Mouse (Mus musculus): ENCODE results near the gene A030005K14Rik. TPM values are rescaled to one million over a fixed set of nuclear protein-coding genes. Genes with fewer than 3 reads are reported as not detected.

Gene A030005K14Rik
- polyA plus RNA-seq, 1 experiment from 2014 or later, result not detected

DNA sequence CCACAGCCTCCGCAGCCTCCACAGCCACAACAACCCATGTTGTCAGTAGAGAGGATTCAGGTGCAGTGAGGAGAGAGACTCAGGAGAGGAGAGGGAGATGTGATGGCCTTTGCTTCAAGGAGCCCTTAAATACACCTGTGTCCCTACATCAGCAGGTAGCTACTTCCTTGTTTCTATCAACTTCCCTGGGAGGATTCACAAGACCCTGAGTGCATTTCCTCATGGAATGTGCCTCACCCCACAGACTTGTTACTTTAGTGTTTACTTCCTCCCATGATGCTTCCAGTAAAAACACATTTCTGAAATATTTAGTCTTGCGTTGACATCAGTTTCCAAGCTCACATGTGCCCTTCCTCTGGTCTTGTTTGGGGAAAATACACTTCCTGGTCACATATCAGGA, 16.8 kb downstream of the A030005K14Rik start, which contains the start of gene Krtap28-10:
TSS of gene Krtap28-10 (minus strand) at position 101 of the 400 bp plus-strand sequence.
- Histone ChIP-seq H3K36me3 (ENCODE audit: control insufficient read depth, insufficient read depth, low read length) (no peaks in the 10 kb centered on the region), H3K4me2 (ENCODE audit: low read length) (no peak within 1 kb of the TSS), H3K27ac (ENCODE audit: low read depth, low read length) (no peak within 1 kb of the TSS), H3K4me3 (ENCODE audit: low read length) (no peak within 1 kb of the TSS), H3K9ac (ENCODE audit: low read depth, low read length) (no peak within 1 kb of the TSS), H3K4me1 (ENCODE audit: control insufficient read depth, insufficient read depth, low read depth, low read length) (no peaks in the 10 kb centered on the region), H3K27me3 (replicated peaks; ENCODE audit: control insufficient read depth, insufficient read depth, low read length) (no peaks in the 10 kb centered on the region), H3K9me3 (ENCODE audit: control insufficient read depth, low read length) (no peaks in the 10 kb centered on the region)
- WGBS, result 92% methylated on average over 2 of the region's 2 CpGs
- no peak for ATAC-seq

DNA sequence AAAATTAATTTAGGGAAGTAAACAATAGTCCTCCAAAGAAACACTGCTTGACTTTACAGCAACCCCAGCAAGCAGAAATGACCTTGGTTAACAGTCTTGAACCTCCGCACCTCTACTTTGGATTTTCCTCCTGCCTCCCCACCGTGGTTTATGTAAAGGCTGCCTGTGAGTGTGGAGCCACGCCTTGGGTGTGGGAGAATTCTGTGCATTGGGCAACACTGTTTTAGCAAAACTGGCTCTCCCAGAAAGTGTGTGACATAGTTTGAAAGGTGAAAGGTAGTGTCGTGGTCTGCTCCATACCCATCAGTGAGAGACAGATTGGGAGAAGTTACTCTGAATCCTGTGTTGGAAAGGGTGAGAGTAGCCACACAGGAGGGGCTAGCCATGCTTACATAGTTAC, 20.1 kb downstream of the A030005K14Rik start:
- H3K27me3 ChIP-seq (replicated peaks; ENCODE audit: control insufficient read depth, insufficient read depth, low read length), result no peaks in the 10 kb centered on the region
- H3K4me1 ChIP-seq (ENCODE audit: control insufficient read depth, insufficient read depth, low read depth, low read length), result no peaks in the 10 kb centered on the region
- H3K4me2 ChIP-seq (ENCODE audit: low read length), result no peak overlapping the region
- WGBS, result 78% methylated on average over 4 of the region's 4 CpGs
- H3K36me3 ChIP-seq (ENCODE audit: control insufficient read depth, insufficient read depth, low read length), result no peaks in the 10 kb centered on the region
- no peak overlapping the region for H3K4me3 ChIP-seq (ENCODE audit: low read length)
- H3K27ac ChIP-seq (ENCODE audit: low read depth, low read length), result no peak overlapping the region
- no peaks in the 10 kb centered on the region for H3K9me3 ChIP-seq (ENCODE audit: control insufficient read depth, low read length)
- ATAC-seq, result no peak
- no peak overlapping the region for H3K9ac ChIP-seq (ENCODE audit: low read depth, low read length)

DNA sequence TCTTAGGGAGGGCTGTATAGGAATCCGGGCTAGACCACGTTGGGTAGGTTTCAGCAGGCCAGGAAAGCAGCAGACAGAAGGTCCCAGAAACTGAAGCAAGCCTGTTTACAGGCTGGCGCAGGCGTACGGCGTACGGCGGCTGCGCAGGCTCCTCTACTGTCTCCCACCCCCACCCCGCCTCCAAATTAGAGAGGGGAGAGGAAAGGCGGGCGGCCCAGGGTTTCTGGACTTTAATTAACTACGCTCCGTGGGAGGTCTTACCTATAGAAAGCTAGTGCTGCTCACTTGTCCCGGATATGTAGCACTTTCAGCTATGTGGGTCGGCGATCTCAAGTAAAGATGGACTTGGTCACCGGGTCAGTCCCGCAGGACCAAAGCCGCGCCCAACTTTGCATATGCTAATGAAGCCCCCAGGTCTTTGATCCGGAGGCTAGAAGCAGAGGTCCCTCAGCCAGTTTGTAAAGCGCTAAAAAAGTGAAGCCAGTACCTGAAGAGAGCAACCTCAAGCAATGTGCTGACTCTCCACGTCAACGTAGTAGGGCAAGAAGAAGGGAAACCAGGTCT, 21.0 kb downstream of the A030005K14Rik start, which contains the start of gene Slc19a3:
TSS of gene Slc19a3 (minus strand) at position 340 of the 564 bp plus-strand sequence.
- peak within 1 kb of the TSS; percentile 63 for H3K9ac ChIP-seq (ENCODE audit: low read depth, low read length)
- peak within 1 kb of the TSS; percentile 14; the same call in 1 of the 2 replicates for H3K27ac ChIP-seq (ENCODE audit: low read depth, low read length)
- peak within 1 kb of the TSS; percentile 85 for H3K4me2 ChIP-seq (ENCODE audit: low read length)
- H3K4me1 ChIP-seq (ENCODE audit: control insufficient read depth, insufficient read depth, low read depth, low read length), result no peaks in the 10 kb centered on the region
- WGBS, result 1% methylated on average over 25 of the region's 25 CpGs
- H3K36me3 ChIP-seq (ENCODE audit: control insufficient read depth, insufficient read depth, low read length), result no peaks in the 10 kb centered on the region
- no peaks in the 10 kb centered on the region for H3K9me3 ChIP-seq (ENCODE audit: control insufficient read depth, low read length)
- peak within 1 kb of the TSS; percentile 51 for H3K4me3 ChIP-seq (ENCODE audit: low read length)
- ATAC-seq, result peak; percentile 99
- H3K27me3 ChIP-seq (replicated peaks; ENCODE audit: control insufficient read depth, insufficient read depth, low read length), result no peaks in the 10 kb centered on the region

DNA sequence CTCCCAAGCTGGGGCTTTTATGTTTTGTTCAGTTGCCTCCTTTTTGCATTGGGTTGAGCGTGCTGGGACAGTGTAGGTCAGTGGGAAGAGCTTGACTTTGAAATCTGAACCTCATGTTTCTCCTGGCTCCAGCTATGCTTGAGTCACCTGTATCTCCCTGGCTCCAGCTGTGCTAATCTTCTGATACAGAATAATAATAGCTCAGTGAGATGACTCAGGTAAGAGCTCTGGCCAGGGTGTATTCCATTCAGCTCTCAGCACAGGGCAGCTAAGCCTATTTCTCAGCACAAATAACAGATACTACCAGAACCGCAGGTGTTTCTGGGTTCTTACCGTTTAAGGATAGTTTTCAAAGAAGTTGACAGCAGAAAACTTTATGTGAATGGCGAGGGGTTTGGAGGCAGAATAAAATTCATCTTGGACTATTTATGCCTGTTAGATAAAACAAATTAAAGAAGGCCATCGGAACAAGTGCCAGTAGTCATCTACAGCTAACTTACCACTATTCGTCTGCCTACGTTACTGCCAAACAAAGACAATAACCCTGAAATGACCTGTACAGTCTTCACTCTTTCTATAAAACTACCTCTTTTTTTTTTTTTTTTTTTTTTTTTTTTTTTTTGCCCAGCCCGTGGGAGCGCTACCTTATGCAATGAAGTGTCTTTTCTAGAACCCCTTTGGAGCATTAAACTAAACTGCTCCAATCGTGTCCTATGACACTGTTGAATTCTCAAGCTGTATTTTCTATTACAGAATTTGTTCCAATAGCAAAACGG, 22.1 kb downstream of the A030005K14Rik start:
- H3K27ac ChIP-seq (ENCODE audit: low read depth, low read length), result no peak overlapping the region
- H3K9me3 ChIP-seq (ENCODE audit: control insufficient read depth, low read length), result no peaks in the 10 kb centered on the region
- 70% methylated on average over 11 of the region's 11 CpGs for WGBS
- no peaks in the 10 kb centered on the region for H3K27me3 ChIP-seq (replicated peaks; ENCODE audit: control insufficient read depth, insufficient read depth, low read length)
- ATAC-seq, result no peak
- H3K4me2 ChIP-seq (ENCODE audit: low read length), result peak overlapping the region; percentile 85; the same call in 1 of the 2 replicates
- H3K36me3 ChIP-seq (ENCODE audit: control insufficient read depth, insufficient read depth, low read length), result no peaks in the 10 kb centered on the region
- H3K9ac ChIP-seq (ENCODE audit: low read depth, low read length), result no peak overlapping the region
- H3K4me3 ChIP-seq (ENCODE audit: low read length), result no peak overlapping the region
- H3K4me1 ChIP-seq (ENCODE audit: control insufficient read depth, insufficient read depth, low read depth, low read length), result no peaks in the 10 kb centered on the region

DNA sequence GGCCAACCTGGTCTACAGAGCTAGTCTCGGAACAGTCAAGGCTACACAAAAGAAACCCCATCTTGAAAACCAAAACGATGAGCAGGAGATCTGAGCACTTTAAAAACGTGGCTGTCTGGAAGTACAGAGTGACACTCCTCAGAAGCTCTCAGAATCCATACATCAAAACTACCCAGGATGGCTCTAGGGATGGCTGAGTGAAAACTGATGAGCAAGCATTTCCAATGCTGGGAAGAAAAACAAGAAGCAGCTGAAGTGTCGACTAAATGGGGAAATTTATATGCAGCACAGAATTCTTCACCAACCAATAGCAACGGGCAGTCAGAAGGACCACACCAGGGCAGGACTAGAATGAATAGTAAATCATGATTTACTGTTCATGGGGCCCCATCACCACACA, 24.7 kb downstream of the A030005K14Rik start:
- Histone ChIP-seq H3K27ac (ENCODE audit: low read depth, low read length) (no peak overlapping the region), H3K36me3 (ENCODE audit: control insufficient read depth, insufficient read depth, low read length) (no peaks in the 10 kb centered on the region), H3K9ac (ENCODE audit: low read depth, low read length) (no peak overlapping the region), H3K27me3 (replicated peaks; ENCODE audit: control insufficient read depth, insufficient read depth, low read length) (no peaks in the 10 kb centered on the region), H3K4me3 (ENCODE audit: low read length) (no peak overlapping the region), H3K4me2 (ENCODE audit: low read length) (no peak overlapping the region), H3K4me1 (ENCODE audit: control insufficient read depth, insufficient read depth, low read depth, low read length) (no peaks in the 10 kb centered on the region), H3K9me3 (ENCODE audit: control insufficient read depth, low read length) (no peaks in the 10 kb centered on the region)
- WGBS, result 66% methylated on average over 5 of the region's 5 CpGs
- no peak for ATAC-seq

DNA sequence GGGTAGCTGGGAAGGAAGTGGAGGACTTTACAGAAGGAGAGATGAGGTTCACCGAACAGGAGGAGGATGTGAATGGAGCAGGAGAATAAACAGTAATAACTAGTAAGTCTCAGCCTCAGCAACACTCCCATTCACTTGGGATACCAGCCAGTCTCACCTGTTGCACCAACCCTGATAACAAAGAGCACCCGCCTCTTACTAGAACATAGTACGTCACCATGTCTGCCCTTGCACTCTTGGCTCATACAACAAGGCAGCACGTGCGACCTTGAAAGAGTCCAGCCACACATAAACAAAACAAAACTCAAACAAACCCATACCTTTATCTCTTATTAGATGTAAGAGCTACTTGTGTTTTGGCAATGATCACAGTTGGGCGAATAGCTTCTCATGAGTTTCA, 26.7 kb downstream of the A030005K14Rik start:
- Histone ChIP-seq H3K27ac (ENCODE audit: low read depth, low read length) (no peak overlapping the region), H3K36me3 (ENCODE audit: control insufficient read depth, insufficient read depth, low read length) (no peaks in the 10 kb centered on the region), H3K9me3 (ENCODE audit: control insufficient read depth, low read length) (no peaks in the 10 kb centered on the region), H3K27me3 (replicated peaks; ENCODE audit: control insufficient read depth, insufficient read depth, low read length) (no peaks in the 10 kb centered on the region), H3K4me3 (ENCODE audit: low read length) (no peak overlapping the region), H3K4me1 (ENCODE audit: control insufficient read depth, insufficient read depth, low read depth, low read length) (no peaks in the 10 kb centered on the region), H3K4me2 (ENCODE audit: low read length) (no peak overlapping the region), H3K9ac (ENCODE audit: low read depth, low read length) (no peak overlapping the region)
- ATAC-seq, result no peak
- WGBS, result 95% methylated on average over 6 of the region's 6 CpGs

DNA sequence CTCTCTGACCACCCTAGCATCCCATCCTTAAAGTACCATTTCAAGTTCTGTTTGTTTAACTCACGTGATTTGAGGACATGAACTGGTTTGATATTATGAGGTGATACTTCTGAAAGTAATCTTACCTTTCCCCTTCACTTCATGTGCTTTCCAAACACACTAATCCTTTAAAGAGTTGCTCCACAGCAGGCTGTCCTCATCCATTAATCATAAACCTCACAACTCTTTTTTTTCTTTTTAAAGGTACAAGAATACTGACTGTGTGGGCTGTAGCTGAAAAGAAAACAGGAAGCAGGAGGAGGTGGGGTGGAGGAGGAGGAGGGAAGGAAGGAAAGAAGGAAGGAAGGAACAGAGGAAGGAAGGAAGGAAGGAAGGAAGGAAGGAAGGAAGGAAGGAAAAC, 27.2 kb downstream of the A030005K14Rik start:
- no peaks in the 10 kb centered on the region for H3K27me3 ChIP-seq (replicated peaks; ENCODE audit: control insufficient read depth, insufficient read depth, low read length)
- 65% methylated on average over 1 of the region's 1 CpGs for WGBS
- ATAC-seq, result no peak

DNA sequence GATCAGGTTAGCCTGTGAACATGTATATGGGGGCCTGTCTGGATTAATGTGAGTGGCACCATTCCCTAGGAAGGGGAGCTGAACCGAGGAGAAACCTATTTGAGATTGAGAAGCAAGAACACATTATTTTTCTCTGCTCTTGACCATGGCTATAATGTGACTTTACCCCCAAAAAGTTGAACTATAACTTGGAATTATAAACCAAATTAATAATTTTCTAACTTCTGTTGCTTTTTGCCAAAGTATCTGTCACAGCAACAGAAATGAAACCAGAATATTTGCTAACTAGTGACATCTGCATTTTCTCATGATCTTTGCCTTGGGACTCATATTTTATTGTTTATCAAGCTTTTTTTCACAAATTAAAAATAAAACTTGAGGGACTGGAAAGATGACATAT, 42.6 kb downstream of the A030005K14Rik start:
- no peaks in the 10 kb centered on the region for H3K27me3 ChIP-seq (replicated peaks; ENCODE audit: control insufficient read depth, insufficient read depth, low read length)
- H3K9ac ChIP-seq (ENCODE audit: low read depth, low read length), result no peak overlapping the region
- no peaks in the 10 kb centered on the region for H3K9me3 ChIP-seq (ENCODE audit: control insufficient read depth, low read length)
- no peak overlapping the region for H3K4me2 ChIP-seq (ENCODE audit: low read length)
- 63% methylated on average over 1 of the region's 1 CpGs for WGBS
- H3K4me1 ChIP-seq (ENCODE audit: control insufficient read depth, insufficient read depth, low read depth, low read length), result no peaks in the 10 kb centered on the region
- no peak overlapping the region for H3K4me3 ChIP-seq (ENCODE audit: low read length)
- no peak overlapping the region for H3K27ac ChIP-seq (ENCODE audit: low read depth, low read length)
- ATAC-seq, result no peak
- no peaks in the 10 kb centered on the region for H3K36me3 ChIP-seq (ENCODE audit: control insufficient read depth, insufficient read depth, low read length)

More for the DNA sequence above, 27.2 kb downstream of the A030005K14Rik start:
- H3K4me3 ChIP-seq (ENCODE audit: low read length), result no peak overlapping the region
- no peaks in the 10 kb centered on the region for H3K9me3 ChIP-seq (ENCODE audit: control insufficient read depth, low read length)
- no peak overlapping the region for H3K27ac ChIP-seq (ENCODE audit: low read depth, low read length)
- H3K4me2 ChIP-seq (ENCODE audit: low read length), result no peak overlapping the region
- H3K9ac ChIP-seq (ENCODE audit: low read depth, low read length), result no peak overlapping the region
- no peaks in the 10 kb centered on the region for H3K36me3 ChIP-seq (ENCODE audit: control insufficient read depth, insufficient read depth, low read length)
- H3K4me1 ChIP-seq (ENCODE audit: control insufficient read depth, insufficient read depth, low read depth, low read length), result no peaks in the 10 kb centered on the region

DNA sequence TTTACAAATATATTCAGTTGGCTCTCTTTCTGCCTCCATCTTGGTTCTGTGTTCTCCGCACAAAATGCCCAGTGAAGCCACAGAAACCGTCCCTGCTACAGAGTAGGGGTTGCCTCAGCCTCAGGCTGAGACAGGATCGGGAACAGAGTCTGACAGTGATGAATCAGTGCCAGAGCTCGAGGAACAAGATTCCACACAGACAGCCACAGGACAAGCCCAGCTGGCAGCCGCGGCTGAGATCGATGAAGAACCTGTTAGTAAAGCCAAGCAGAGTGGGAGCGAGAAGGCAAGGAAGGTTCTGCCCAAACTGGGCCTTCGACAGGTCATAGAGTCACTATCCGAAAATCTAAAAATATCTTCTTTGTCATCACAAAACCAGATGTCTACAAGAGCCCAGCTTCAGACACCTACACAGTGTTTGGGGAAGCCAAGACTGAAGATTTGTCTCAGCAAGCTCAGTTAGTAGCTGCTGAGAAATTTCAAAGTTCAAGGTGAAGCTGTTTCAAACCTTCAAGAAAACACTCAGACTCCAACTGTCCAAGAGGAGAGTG, 43.8 kb downstream of the A030005K14Rik start:
- WGBS, result 82% methylated on average over 10 of the region's 10 CpGs
- ATAC-seq, result no peak
- H3K36me3 ChIP-seq (ENCODE audit: control insufficient read depth, insufficient read depth, low read length), result no peaks in the 10 kb centered on the region
- H3K27me3 ChIP-seq (replicated peaks; ENCODE audit: control insufficient read depth, insufficient read depth, low read length), result no peaks in the 10 kb centered on the region
- no peaks in the 10 kb centered on the region for H3K9me3 ChIP-seq (ENCODE audit: control insufficient read depth, low read length)
- no peak overlapping the region for H3K27ac ChIP-seq (ENCODE audit: low read depth, low read length)
- no peak overlapping the region for H3K4me2 ChIP-seq (ENCODE audit: low read length)
- no peak overlapping the region for H3K9ac ChIP-seq (ENCODE audit: low read depth, low read length)
- no peaks in the 10 kb centered on the region for H3K4me1 ChIP-seq (ENCODE audit: control insufficient read depth, insufficient read depth, low read depth, low read length)
- no peak overlapping the region for H3K4me3 ChIP-seq (ENCODE audit: low read length)
